Mouse (Mus musculus): Measurements from ENCODE around the gene Bcor. TPM values are rescaled to one million over a fixed set of nuclear protein-coding genes. Genes with fewer than 3 reads are reported as not detected.

The Bcor gene
- polyA plus RNA-seq (2012; fragmentation: generic; extraction: Trizol) = 12.1 TPM

- Histone ChIP-seq H3K27me3 (ENCODE audit: control insufficient read depth, insufficient read depth, insufficient read length) (no peaks in the 10 kb centered on the region), H3K36me3 (ENCODE audit: control insufficient read depth, insufficient read depth) (no peaks in the 10 kb centered on the region), H3ac (ENCODE audit: control insufficient read depth, insufficient read length) (peak within 1 kb of the TSS; percentile 66), H3K79me2 (ENCODE audit: control insufficient read depth, insufficient read depth) (no peaks in the 10 kb centered on the region), H3K4me3 (peak within 1 kb of the TSS; percentile 29), H3K4me2 (ENCODE audit: low read depth) (peak within 1 kb of the TSS; percentile 97)
- TF ChIP-seq POLR2AphosphoS2 (IDR thresholded peaks at IDR 0.05; ENCODE audit: insufficient read length, low read depth) (no peak), USF1 (IDR thresholded peaks at IDR 0.05; ENCODE audit: low read depth) (no peak), REST (IDR thresholded peaks at IDR 0.05; ENCODE audit: insufficient read depth, insufficient read length) (no peak), TCF3 (IDR thresholded peaks at IDR 0.05; ENCODE audit: insufficient read length, low read depth) (no peak), SRF (IDR thresholded peaks at IDR 0.05; ENCODE audit: control insufficient read depth, insufficient read length, low read depth) (no peak), TCF12 (IDR thresholded peaks at IDR 0.05; ENCODE audit: insufficient read depth, poor library complexity, severe bottlenecking) (no peak), MAX (IDR thresholded peaks at IDR 0.05; ENCODE audit: low read depth) (no peak), MYOG (IDR thresholded peaks at IDR 0.05; ENCODE audit: control insufficient read depth in 1 of 3, insufficient read depth in 1 of 3, insufficient read length in 2 of 3, low read depth in 2 of 3) (peak in 1 of 3 experiments; percentile 68), CEBPB (IDR thresholded peaks at IDR 0.05; ENCODE audit: insufficient read depth, poor library complexity, severe bottlenecking) (no peak), E2F4 (IDR thresholded peaks at IDR 0.05; ENCODE audit: insufficient read depth) (no peak), POLR2A (IDR thresholded peaks at IDR 0.05; ENCODE audit: insufficient read length, low read depth) (no peak), MYOD1 (IDR thresholded peaks at IDR 0.05; ENCODE audit: control insufficient read depth in 1 of 3, insufficient read length in 2 of 3, low read depth in 2 of 3) (peak in 1 of 3 experiments; percentile 11)
Observed at GRCm38 (mm10) chrX:12159981-12160656, at the start of gene Bcor. TSS of gene Bcor (minus strand) at chrX:12160355.

GRCm38 (mm10) chrX:12202951-12203350 is 42.8 kb upstream of the Bcor start:
- H3ac ChIP-seq (ENCODE audit: control insufficient read depth, insufficient read length) = no peak overlapping the region
- H3K27me3 ChIP-seq (ENCODE audit: control insufficient read depth, insufficient read depth, insufficient read length) = no peaks in the 10 kb centered on the region
- no peak overlapping the region for H3K4me2 ChIP-seq (ENCODE audit: low read depth)
- H3K79me2 ChIP-seq (ENCODE audit: control insufficient read depth, insufficient read depth) = no peaks in the 10 kb centered on the region
- H3K4me3 ChIP-seq = no peak overlapping the region
- TF ChIP-seq TCF12 (IDR thresholded peaks at IDR 0.05; ENCODE audit: insufficient read depth, poor library complexity, severe bottlenecking) (no peak), USF1 (IDR thresholded peaks at IDR 0.05; ENCODE audit: low read depth) (no peak), TCF3 (IDR thresholded peaks at IDR 0.05; ENCODE audit: insufficient read length, low read depth) (no peak), MYOD1 (IDR thresholded peaks at IDR 0.05; ENCODE audit: control insufficient read depth in 1 of 3, insufficient read length in 2 of 3, low read depth in 2 of 3) (no peak), REST (IDR thresholded peaks at IDR 0.05; ENCODE audit: insufficient read depth, insufficient read length) (no peak), CEBPB (IDR thresholded peaks at IDR 0.05; ENCODE audit: insufficient read depth, poor library complexity, severe bottlenecking) (no peak), POLR2A (IDR thresholded peaks at IDR 0.05; ENCODE audit: insufficient read length, low read depth) (no peak), SRF (IDR thresholded peaks at IDR 0.05; ENCODE audit: control insufficient read depth, insufficient read length, low read depth) (no peak), MYOG (IDR thresholded peaks at IDR 0.05; ENCODE audit: control insufficient read depth in 1 of 3, insufficient read depth in 1 of 3, insufficient read length in 2 of 3, low read depth in 2 of 3) (no peak), POLR2AphosphoS2 (IDR thresholded peaks at IDR 0.05; ENCODE audit: insufficient read length, low read depth) (no peak), MAX (IDR thresholded peaks at IDR 0.05; ENCODE audit: low read depth) (no peak), E2F4 (IDR thresholded peaks at IDR 0.05; ENCODE audit: insufficient read depth) (no peak)
- no peaks in the 10 kb centered on the region for H3K36me3 ChIP-seq (ENCODE audit: control insufficient read depth, insufficient read depth)

GRCm38 (mm10) chrX:12201111-12201510 is 41.0 kb upstream of the Bcor start:
- H3K36me3 ChIP-seq (ENCODE audit: control insufficient read depth, insufficient read depth) = no peaks in the 10 kb centered on the region

GRCm38 (mm10) chrX:12195234-12195919 is 35.2 kb upstream of the Bcor start:
- no peaks in the 10 kb centered on the region for H3K79me2 ChIP-seq (ENCODE audit: control insufficient read depth, insufficient read depth)
- H3ac ChIP-seq (ENCODE audit: control insufficient read depth, insufficient read length) = no peak overlapping the region
- H3K27me3 ChIP-seq (ENCODE audit: control insufficient read depth, insufficient read depth, insufficient read length) = no peaks in the 10 kb centered on the region
- TF ChIP-seq TCF3 (IDR thresholded peaks at IDR 0.05; ENCODE audit: insufficient read length, low read depth) (no peak), POLR2A (IDR thresholded peaks at IDR 0.05; ENCODE audit: insufficient read length, low read depth) (no peak), TCF12 (IDR thresholded peaks at IDR 0.05; ENCODE audit: insufficient read depth, poor library complexity, severe bottlenecking) (no peak), SRF (IDR thresholded peaks at IDR 0.05; ENCODE audit: control insufficient read depth, insufficient read length, low read depth) (no peak), CEBPB (IDR thresholded peaks at IDR 0.05; ENCODE audit: insufficient read depth, poor library complexity, severe bottlenecking) (no peak), POLR2AphosphoS2 (IDR thresholded peaks at IDR 0.05; ENCODE audit: insufficient read length, low read depth) (no peak), MYOG (IDR thresholded peaks at IDR 0.05; ENCODE audit: control insufficient read depth in 1 of 3, insufficient read depth in 1 of 3, insufficient read length in 2 of 3, low read depth in 2 of 3) (no peak), REST (IDR thresholded peaks at IDR 0.05; ENCODE audit: insufficient read depth, insufficient read length) (no peak), USF1 (IDR thresholded peaks at IDR 0.05; ENCODE audit: low read depth) (no peak), MYOD1 (IDR thresholded peaks at IDR 0.05; ENCODE audit: control insufficient read depth in 1 of 3, insufficient read length in 2 of 3, low read depth in 2 of 3) (no peak), MAX (IDR thresholded peaks at IDR 0.05; ENCODE audit: low read depth) (no peak), E2F4 (IDR thresholded peaks at IDR 0.05; ENCODE audit: insufficient read depth) (no peak)
- no peak overlapping the region for H3K4me2 ChIP-seq (ENCODE audit: low read depth)
- H3K4me3 ChIP-seq = no peak overlapping the region
- H3K36me3 ChIP-seq (ENCODE audit: control insufficient read depth, insufficient read depth) = no peaks in the 10 kb centered on the region

More at GRCm38 (mm10) chrX:12201111-12201510, 41.0 kb upstream of the Bcor start:
- H3K27me3 ChIP-seq (ENCODE audit: control insufficient read depth, insufficient read depth, insufficient read length) = no peaks in the 10 kb centered on the region
- H3ac ChIP-seq (ENCODE audit: control insufficient read depth, insufficient read length) = no peak overlapping the region
- TF ChIP-seq USF1 (IDR thresholded peaks at IDR 0.05; ENCODE audit: low read depth) = no peak
- no peak for TF ChIP-seq CEBPB (IDR thresholded peaks at IDR 0.05; ENCODE audit: insufficient read depth, poor library complexity, severe bottlenecking)
- TF ChIP-seq REST (IDR thresholded peaks at IDR 0.05; ENCODE audit: insufficient read depth, insufficient read length) = no peak
- TF ChIP-seq TCF12 (IDR thresholded peaks at IDR 0.05; ENCODE audit: insufficient read depth, poor library complexity, severe bottlenecking) = no peak
- TF ChIP-seq MYOG (IDR thresholded peaks at IDR 0.05; ENCODE audit: control insufficient read depth in 1 of 3, insufficient read depth in 1 of 3, insufficient read length in 2 of 3, low read depth in 2 of 3) = no peak
- TF ChIP-seq POLR2A (IDR thresholded peaks at IDR 0.05; ENCODE audit: insufficient read length, low read depth) = no peak
- TF ChIP-seq MAX (IDR thresholded peaks at IDR 0.05; ENCODE audit: low read depth) = no peak
- no peak for TF ChIP-seq E2F4 (IDR thresholded peaks at IDR 0.05; ENCODE audit: insufficient read depth)
- no peak for TF ChIP-seq SRF (IDR thresholded peaks at IDR 0.05; ENCODE audit: control insufficient read depth, insufficient read length, low read depth)
- no peak for TF ChIP-seq POLR2AphosphoS2 (IDR thresholded peaks at IDR 0.05; ENCODE audit: insufficient read length, low read depth)
- no peak for TF ChIP-seq TCF3 (IDR thresholded peaks at IDR 0.05; ENCODE audit: insufficient read length, low read depth)
- H3K79me2 ChIP-seq (ENCODE audit: control insufficient read depth, insufficient read depth) = no peaks in the 10 kb centered on the region
- no peak overlapping the region for H3K4me3 ChIP-seq
- H3K4me2 ChIP-seq (ENCODE audit: low read depth) = no peak overlapping the region

All from myocyte (in vitro differentiated cells).